Mouse (Mus musculus) embryo, embryonic 11 days (tissue): ENCODE measurements around the gene Oas2.
A peak's percentile ranks its signal among the peaks of the same experiment; 100 is the strongest.
"Not testable (repeated sequence)": the region's sequence is repeated elsewhere in the genome, so short reads cannot be mapped to it uniquely, and the experiment has no call there.

Experiments used
- DNase-seq: peaks from one replicate; pipeline ENCODE4 v3.0.0-alpha.2; 2015

Oas2 gene

DNA sequence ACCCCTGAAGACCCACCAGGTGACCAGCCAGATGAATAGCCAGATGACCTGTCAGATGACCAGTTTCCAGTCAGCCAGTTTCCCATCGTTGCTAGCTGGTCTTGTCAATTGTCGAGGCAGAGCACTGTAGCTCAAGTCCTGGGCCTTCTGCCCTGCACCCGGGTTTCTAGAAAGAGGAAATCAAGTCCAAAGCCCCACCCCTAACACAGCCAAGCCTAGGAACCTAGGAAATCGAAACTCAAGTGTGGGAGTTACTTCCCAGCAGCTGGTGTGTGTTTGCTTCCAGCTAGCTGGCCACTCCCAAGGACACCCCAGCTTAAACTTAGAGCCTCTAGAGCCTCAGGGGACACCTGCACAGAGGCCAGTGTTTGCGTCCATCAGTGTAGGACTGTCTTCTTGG, at the start of gene Oas2:
Oas2 (minus strand) TSS at position 166 of the 400 bp plus-strand sequence.
- no peak for DNase-seq

DNA sequence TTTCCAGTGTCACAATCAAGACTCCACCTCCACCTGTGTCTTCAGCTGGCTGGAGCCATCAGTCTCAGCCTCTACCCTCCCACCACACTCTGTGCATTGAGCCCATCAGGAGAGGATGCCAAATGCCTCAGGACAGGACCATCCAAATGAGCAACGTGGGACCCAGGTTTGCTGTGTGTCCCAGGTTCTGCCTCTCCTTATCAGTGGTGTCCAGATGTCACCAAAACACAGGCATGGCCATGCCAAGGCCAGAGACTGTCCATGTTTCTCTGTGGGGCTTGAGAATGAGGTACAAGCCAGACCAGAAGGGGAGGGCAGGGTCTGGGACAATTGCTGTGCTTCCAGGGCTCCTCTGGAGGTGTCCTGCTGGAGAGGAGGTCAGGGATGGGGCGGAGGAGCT, 49.3 kb upstream of the Oas2 start:
- not testable (repeated sequence) for DNase-seq

DNA sequence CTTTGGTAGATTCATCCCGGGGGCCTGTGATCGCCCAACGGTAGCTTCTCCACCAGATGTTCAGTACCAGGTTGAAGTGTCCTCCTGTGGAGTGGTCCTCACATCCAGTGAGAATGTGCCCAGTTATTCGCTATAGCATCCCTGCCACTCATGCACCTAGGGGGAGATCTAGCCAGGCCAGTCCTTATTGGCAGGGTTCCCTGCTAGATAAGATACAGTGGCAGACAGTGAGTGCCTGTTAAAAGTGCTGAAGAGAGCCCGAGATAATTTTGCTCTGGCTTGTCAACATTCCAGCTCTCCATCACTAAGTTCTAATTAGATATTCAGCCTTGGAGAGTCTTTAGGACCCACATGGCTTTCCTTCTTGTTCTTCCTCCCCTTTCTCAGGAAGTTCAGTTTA, 48.5 kb upstream of the Oas2 start:
- not testable (repeated sequence) for DNase-seq

DNA sequence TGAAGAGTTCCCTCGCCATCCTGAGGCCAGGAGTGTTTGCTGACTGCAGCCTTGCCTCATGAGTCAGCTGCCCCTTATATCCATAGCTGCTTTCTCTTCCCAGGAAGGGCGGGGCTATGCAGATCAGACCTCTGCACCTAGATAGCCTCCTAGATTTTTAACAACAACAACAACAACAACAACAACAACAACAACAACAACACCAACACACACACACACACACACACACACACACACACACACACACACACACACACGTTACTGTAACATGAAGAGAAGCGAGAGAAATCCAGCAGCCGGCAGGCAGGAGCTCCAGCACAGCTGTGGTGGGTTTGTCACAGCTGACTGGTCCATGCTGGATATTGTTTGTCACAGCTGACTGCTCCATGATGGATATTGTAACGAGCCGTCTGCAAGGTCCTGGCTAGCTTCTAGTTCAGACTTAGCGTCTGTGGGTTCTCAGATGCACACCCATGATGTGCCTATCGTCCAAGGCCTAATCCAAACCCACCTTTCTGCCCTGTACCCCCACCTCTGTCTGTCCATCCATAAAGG, 45.9 kb upstream of the Oas2 start, which contains the start of gene Oas1e:
Oas1e (minus strand) TSS at position 51 of the 555 bp plus-strand sequence.
- DNase-seq, result not testable (repeated sequence)

GRCm38 (mm10) chr5:120793043-120793442, 43.4 kb upstream of the Oas2 start:
- DNase-seq, result peak; percentile 54

DNA sequence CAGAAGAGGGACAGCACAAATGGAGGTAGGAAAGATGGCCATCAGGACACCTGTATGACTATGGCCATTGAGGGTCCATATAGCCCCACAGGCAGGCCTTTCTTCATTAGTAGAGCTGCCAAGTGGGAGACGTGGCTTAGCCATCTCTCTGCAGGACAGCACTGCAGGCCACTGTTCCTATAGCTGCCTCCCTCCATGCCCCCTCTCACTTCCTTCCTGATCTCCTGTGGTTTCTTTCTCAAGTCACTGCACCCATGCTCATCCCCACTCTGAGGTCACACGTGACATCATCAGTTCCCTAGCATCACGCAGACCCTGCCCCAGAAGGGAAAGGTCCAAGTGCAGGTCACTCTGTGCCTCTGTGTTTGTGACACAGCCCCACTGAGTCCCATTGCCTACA, 37.4 kb upstream of the Oas2 start:
- DNase-seq, result no peak

- DNase-seq, result no peak
Observed at GRCm38 (mm10) chr5:120782446-120782845, 32.8 kb upstream of the Oas2 start.

GRCm38 (mm10) chr5:120781646-120782045, 32.0 kb upstream of the Oas2 start:
- no peak for DNase-seq

GRCm38 (mm10) chr5:120779922-120780321, 30.3 kb upstream of the Oas2 start:
- DNase-seq, result no peak

DNA sequence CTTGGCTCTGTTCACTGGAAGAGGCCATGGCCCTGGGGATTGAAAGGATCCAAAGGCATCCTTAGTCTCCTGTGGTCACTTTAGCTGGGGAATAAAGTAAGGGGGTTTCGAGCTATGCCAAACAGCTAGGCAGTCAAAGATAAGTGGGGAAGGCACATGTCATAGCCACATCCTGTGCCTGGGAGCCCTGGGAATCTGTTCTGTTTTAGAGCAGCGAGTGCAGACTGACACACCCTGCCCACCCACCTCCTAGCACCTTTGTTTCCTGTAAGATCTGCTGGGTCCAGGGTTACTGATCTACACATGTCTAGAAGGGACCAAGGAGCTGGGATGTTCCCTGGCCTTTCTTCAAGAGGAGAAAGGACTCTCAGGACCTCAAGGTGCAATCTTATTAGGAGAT, 29.3 kb upstream of the Oas2 start:
- no peak for DNase-seq

DNA sequence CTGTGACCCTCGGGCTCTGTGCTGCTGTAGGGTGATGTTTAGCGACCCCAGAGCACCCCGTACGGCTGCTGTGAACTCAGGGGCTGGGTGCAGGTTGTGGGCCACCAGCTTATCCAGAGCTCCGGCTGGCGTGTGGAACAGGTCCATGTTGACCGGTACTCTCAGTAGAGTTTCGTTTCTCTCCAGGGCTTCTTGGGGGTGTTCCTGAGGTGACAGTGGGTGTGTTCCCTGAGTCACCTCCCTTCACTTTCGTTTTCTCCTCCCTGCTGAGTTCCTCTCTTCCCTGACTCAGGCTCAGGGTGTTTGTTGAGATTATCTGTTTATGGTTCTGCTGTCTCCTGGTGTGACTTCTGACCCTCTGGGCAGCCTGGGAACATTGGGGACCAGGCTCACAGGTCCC, 27.8 kb upstream of the Oas2 start, which contains the start of gene Oas3:
Oas3 (minus strand) TSS at position 184 of the 400 bp plus-strand sequence.
- no peak for DNase-seq

DNA sequence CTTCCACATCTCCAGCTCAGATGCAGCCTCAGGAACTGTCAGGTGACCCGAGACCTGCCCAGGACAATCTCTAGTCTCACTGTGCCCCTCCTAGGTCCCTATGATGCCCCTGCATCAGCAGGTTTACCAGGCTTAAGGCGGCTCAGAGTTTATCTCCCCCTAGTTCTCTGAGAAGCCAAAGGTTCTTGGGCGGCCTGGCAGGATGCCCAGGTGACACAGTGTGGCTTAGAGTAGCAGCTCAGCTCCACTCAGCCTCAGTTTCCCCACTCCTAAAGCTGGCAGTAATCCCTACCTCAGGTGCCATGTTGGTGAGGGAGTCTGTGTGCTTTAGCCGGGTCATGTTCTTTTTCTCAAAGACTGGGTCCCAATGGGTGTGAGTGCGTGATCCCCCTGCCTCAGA, 27.1 kb upstream of the Oas2 start:
- DNase-seq, result no peak

DNA sequence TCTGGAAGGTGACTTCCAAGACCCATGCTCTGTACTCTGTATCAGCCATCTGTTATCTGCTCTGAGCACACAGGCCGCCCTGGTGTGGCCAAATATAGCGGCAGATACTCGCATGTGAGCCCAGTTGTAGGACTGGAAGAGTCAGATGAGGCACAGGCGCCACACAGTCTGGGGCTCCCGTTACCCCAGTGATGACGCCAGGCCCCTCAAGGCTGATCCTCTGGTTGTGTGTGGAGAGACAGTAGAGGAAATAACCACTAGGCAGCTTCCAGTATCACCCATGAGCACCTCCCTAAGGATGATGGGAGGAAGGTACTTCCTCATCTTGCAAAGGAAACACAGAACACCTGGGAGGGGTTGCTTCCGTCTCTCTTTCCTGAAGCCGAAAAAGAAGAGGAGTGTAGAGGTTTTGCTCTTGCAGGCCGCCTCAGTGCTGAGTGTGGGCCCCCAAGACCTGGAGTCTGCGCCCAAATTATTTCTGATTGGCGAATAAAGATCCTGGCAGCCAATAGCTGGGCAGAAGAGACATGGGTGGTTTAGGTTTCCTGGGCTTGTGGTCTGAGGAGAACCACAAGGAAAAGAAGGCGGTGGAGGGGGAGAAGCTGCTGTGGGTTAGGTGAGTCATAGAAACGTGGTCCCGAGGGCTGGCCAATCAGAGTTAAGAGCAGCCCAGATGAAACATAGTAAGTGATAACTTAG, 25.8 kb upstream of the Oas2 start:
- DNase-seq, result no peak

DNA sequence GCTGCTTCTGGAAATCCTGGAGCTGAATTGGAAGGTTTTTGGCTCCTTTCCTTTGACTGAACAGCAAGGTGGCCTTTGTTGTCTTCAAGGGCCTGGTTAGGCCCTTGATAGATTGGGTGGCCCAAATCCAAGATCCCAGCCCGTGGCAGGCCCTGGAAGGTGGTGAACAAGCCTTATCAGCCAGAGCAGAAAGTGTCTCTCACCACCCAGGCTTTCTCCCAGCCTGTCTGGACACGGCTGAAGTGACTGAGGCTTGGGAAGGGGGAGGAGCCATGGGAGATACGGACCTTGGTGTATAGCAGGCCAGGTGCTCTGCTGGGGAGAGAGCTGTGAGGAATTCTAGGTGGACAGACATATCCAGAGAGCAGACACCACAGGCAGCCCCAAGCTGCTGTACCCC, 19.7 kb upstream of the Oas2 start:
- no peak for DNase-seq

GRCm38 (mm10) chr5:120765010-120765409, 15.4 kb upstream of the Oas2 start:
- DNase-seq, result no peak

DNA sequence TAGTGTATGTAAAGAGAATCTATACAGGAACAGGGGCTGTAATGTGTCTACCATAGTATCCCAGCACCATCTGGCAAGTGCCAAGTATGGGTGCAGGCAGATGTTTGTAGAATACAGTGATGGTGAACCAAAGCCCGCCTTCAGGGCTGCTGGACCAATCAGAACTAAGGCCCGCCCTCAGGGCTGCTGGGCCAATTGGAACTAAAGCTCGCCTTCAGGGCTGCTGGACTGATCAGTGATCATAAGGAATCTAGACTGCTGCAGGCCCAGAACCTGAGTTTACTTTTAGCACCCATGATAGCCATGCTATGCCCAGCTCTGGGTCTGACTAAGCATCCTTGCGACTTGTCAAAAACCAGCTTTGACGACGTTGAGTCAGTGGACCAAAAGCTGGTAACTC, 12.2 kb upstream of the Oas2 start:
- DNase-seq, result peak; percentile 43

- DNase-seq, result no peak
Observed at GRCm38 (mm10) chr5:120754215-120754614, 4.6 kb upstream of the Oas2 start.

DNA sequence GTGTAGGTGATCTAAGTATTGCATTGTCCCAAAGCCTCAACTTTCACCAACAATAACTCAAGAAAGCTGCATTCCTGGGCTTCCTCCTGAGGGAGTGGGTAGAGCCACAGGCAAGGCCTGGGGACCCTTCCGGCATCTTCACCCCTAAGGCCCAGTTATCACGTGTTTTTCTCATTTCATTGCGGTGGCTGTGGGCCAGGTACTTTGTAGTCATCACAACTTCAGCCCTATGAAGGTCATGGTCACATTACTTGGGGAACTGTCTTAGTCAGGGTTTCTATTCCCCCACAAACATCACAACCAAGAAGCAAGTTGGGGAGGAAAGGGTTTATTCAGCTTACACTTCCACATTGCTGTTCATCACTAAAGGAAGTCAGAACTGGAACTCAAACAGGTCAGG, 3.1 kb upstream of the Oas2 start:
- DNase-seq, result no peak

DNA sequence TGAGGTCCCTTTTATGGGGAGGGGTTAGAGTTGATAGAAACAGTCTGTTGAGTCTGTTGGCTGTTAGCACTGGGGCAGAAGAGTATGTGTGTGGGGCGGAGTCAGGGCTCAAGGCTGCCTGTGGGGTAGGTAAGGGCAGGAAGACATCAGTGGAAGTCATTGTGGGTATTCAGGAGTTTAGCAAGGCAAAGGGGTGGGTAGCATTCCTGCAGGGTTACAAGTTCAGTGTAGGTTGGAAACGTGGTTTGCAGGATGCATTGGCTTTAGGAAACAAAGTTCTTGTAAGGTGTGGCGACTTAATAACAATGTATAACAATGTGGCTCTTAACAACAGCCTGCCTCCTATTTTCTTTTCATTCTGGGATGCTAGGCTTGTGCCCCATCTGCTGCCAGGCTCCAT, 1.6 kb upstream of the Oas2 start:
- DNase-seq, result no peak

GRCm38 (mm10) chr5:120746451-120746850, 3.2 kb downstream of the Oas2 start:
- DNase-seq, result peak; percentile 59

DNA sequence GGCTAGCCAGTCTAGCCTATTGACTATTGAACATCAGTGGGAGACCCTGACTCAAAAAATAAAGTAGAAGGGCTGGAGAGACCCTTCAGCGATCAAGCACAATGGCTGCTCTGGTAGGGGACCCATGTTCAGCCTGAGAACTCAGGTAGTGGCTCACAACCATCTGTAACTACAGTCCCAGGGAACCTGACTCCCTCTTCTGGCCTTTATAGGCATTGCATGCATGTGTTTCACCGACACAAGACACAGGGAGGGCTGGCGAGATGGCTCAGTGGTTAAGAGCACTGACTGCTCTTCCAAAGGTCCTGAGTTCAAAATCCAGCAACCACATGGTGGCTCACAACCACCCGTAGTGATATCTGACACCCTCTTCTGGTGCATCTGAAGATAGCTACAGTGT, 7.5 kb downstream of the Oas2 start:
- DNase-seq, result peak; percentile 52

DNA sequence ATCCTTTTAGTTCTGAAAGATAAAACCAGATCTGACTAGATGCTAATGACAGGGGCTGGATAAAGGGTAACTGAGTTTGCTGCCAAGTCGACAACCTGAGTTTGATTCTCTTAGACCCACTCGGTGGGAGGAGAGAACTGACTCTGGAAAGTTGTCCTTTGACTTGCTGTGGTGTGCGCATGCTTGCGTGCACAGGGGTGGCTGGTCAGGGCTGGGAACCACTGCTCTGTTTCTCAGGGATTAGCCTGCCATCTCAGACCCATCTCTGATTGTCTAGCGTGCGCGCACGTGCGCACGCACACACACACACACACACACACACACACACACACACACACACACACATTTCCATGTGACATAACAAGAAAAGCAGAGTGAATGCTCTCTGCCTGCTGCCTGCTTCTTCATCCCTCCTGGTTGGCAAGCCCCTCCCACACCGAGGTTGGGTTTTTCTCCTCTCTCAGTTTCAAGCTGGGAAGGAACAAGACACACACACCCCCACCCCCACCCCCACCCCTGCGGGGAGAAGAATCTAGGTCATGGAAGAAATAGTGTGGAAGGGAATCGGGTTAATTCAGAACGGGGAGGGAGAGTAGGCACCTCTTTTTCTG, 15.2 kb downstream of the Oas2 start:
- no peak for DNase-seq

GRCm38 (mm10) chr5:120733696-120734095, 16.0 kb downstream of the Oas2 start:
- no peak for DNase-seq

GRCm38 (mm10) chr5:120732740-120733139, 16.9 kb downstream of the Oas2 start:
- DNase-seq, result no peak
